Mouse (Mus musculus): ENCODE results near the gene Epn1. TPM values are rescaled to one million over a fixed set of nuclear protein-coding genes. Genes with fewer than 3 reads are reported as not detected.

The Epn1 gene
- polyA plus RNA-seq, 1 experiment from 2014 or later, result 55.8 TPM

DNA sequence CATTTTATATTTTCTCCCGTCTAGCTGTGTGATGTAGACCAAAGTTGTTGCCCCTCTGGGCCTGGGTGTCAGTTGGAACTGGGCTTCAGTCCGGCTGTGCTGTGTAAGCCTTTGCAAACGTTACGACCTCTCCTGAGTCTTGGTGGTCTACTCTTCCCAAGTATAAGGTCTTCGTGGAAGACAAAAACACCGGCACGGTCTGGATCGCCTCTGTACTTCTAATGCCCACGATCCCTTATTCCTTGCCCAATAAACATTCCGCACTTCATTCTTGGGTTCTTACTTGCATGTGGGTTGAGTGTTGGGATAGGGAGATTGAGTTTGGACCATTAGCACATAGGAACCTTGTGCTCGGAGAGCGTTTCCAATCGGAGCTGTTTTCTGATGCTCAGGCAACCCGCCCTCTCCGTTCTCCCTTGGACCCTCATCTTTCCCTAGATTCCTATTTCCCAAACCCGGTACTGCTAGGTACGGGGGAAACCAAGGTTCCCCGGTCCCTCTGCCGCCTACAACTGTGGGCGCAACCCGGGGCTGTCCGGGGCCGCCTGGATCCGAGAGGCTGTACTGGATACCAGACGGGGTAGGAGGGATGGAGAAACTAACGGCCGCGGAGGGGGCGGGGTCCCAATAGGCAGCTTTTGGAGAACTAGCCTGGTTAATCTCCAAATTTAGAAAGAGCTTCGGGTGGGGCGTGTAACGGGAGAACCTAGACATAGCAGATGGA lies 26.4 kb upstream of the Epn1 start:
- Histone ChIP-seq H3K36me3 (ENCODE audit: control insufficient read depth, insufficient read depth) (no peaks in the 10 kb centered on the region), H3K9ac (ENCODE audit: low read length) (peak overlapping the region; percentile 23; the same call in 1 of the 2 replicates), H3K27ac (ENCODE audit: low read length) (no peak overlapping the region), H3K4me3 (ENCODE audit: low read length) (peak overlapping the region; percentile 78), H3K9me3 (replicated peaks; ENCODE audit: control insufficient read depth, low read length) (no peaks in the 10 kb centered on the region), H3K27me3 (ENCODE audit: control insufficient read depth, insufficient read depth, low read length) (peaks cover 56% of the 10 kb centered on the region), H3K4me1 (ENCODE audit: control insufficient read depth, insufficient read depth, low read length) (peaks cover 26% of the 10 kb centered on the region), H3K4me2 (ENCODE audit: low read depth, low read length) (peak overlapping the region; percentile 52)
- no peak for ATAC-seq (replicated peaks; ENCODE audit: extremely low read depth, insufficient read depth, low FRiP score)
- 12% methylated on average over 32 of the region's 32 CpGs for WGBS

GRCm38 (mm10) chr7:5056651-5057263 lies 23.3 kb upstream of the Epn1 start:
- WGBS, result 3% methylated on average over 45 of the region's 55 CpGs
- Histone ChIP-seq H3K4me1 (ENCODE audit: control insufficient read depth, insufficient read depth, low read length) (peaks cover 31% of the 10 kb centered on the region), H3K36me3 (ENCODE audit: control insufficient read depth, insufficient read depth) (no peaks in the 10 kb centered on the region), H3K9me3 (replicated peaks; ENCODE audit: control insufficient read depth, low read length) (no peaks in the 10 kb centered on the region), H3K4me2 (ENCODE audit: low read depth, low read length) (peak overlapping the region; percentile 57), H3K4me3 (ENCODE audit: low read length) (peak overlapping the region; percentile 44), H3K9ac (ENCODE audit: low read length) (peak overlapping the region; percentile 60), H3K27ac (ENCODE audit: low read length) (no peak overlapping the region), H3K27me3 (ENCODE audit: control insufficient read depth, insufficient read depth, low read length) (peaks cover 56% of the 10 kb centered on the region)
- no peak for ATAC-seq (replicated peaks; ENCODE audit: extremely low read depth, insufficient read depth, low FRiP score)

DNA sequence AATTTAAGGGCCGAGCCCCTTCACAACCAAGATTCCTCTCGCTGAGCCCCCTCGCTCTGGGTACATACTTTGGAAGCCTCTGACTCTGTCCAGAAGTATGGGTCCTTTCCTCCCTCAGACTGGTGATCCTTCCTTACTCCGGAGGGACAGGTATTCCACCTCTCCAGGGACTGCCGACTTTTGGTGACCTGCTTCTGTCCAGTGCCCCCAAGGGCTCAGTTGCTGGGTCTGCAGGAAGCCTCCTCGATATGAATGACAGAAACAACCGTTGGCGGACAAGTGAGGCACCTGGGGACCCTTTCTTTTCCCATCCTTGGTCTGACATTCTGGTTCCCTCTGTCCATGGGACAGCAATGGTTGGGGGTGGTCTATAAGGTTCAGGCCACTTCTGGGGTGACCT lies 22.7 kb upstream of the Epn1 start:
- peak overlapping the region; percentile 60; the same call in 1 of the 2 replicates for H3K9ac ChIP-seq (ENCODE audit: low read length)
- no peak overlapping the region for H3K27ac ChIP-seq (ENCODE audit: low read length)
- H3K4me2 ChIP-seq (ENCODE audit: low read depth, low read length), result peak overlapping the region; percentile 57; the same call in 1 of the 2 replicates
- H3K27me3 ChIP-seq (ENCODE audit: control insufficient read depth, insufficient read depth, low read length), result peaks cover 50% of the 10 kb centered on the region
- H3K36me3 ChIP-seq (ENCODE audit: control insufficient read depth, insufficient read depth), result no peaks in the 10 kb centered on the region
- ATAC-seq (replicated peaks; ENCODE audit: extremely low read depth, insufficient read depth, low FRiP score), result no peak
- peaks cover 26% of the 10 kb centered on the region for H3K4me1 ChIP-seq (ENCODE audit: control insufficient read depth, insufficient read depth, low read length)
- peak overlapping the region; percentile 44 for H3K4me3 ChIP-seq (ENCODE audit: low read length)
- no peaks in the 10 kb centered on the region for H3K9me3 ChIP-seq (replicated peaks; ENCODE audit: control insufficient read depth, low read length)
- 37% methylated on average over 8 of the region's 8 CpGs for WGBS

DNA sequence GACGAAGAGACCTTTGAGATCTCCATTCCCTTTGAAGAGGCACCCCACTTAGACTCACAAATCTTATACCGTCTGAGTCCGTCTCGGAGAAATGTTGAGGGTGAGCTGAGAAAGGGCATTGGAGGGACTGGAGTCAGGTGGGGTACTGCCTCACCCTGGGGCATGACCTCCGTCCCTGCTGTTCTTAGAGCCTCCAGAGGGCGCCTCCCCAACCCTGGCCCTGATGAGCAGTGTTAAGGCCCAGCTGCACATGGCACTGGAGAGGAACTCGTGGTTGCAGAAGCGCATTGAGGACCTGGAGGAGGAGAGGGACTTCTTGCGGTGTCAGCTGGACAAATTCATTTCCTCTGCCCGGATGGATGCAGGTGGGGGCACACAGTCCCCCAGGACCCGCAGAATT lies 22.2 kb upstream of the Epn1 start:
- WGBS, result 38% methylated on average over 11 of the region's 11 CpGs
- H3K36me3 ChIP-seq (ENCODE audit: control insufficient read depth, insufficient read depth), result no peaks in the 10 kb centered on the region
- H3K9ac ChIP-seq (ENCODE audit: low read length), result no peak overlapping the region
- H3K27me3 ChIP-seq (ENCODE audit: control insufficient read depth, insufficient read depth, low read length), result peaks cover 50% of the 10 kb centered on the region
- H3K9me3 ChIP-seq (replicated peaks; ENCODE audit: control insufficient read depth, low read length), result no peaks in the 10 kb centered on the region
- no peak for ATAC-seq (replicated peaks; ENCODE audit: extremely low read depth, insufficient read depth, low FRiP score)
- peaks cover 22% of the 10 kb centered on the region for H3K4me1 ChIP-seq (ENCODE audit: control insufficient read depth, insufficient read depth, low read length)
- no peak overlapping the region for H3K4me2 ChIP-seq (ENCODE audit: low read depth, low read length)
- no peak overlapping the region for H3K4me3 ChIP-seq (ENCODE audit: low read length)
- H3K27ac ChIP-seq (ENCODE audit: low read length), result no peak overlapping the region

DNA sequence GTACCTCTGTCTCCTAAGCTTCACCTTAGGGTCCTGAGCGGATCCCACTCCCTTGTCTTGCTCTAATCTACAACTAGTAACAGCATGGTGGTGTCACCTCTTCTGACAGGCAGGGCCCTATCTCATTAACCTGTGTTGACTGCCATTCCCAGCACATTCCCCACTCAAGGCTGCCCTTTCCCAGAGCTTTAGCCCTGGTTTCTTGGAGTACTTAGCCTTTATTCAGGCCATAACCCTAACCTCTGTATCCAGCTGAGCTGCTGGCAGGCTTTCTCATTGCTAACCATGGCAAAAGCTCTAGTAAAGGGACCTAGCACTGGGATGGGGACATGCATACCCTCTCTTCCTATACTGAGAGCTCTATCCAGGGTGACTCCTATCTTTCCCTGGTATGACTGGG lies 21.4 kb upstream of the Epn1 start:
- H3K4me2 ChIP-seq (ENCODE audit: low read depth, low read length), result no peak overlapping the region
- peaks cover 20% of the 10 kb centered on the region for H3K4me1 ChIP-seq (ENCODE audit: control insufficient read depth, insufficient read depth, low read length)
- no peaks in the 10 kb centered on the region for H3K36me3 ChIP-seq (ENCODE audit: control insufficient read depth, insufficient read depth)
- no peak overlapping the region for H3K4me3 ChIP-seq (ENCODE audit: low read length)
- no peak overlapping the region for H3K9ac ChIP-seq (ENCODE audit: low read length)
- ATAC-seq (replicated peaks; ENCODE audit: extremely low read depth, insufficient read depth, low FRiP score), result no peak
- H3K27me3 ChIP-seq (ENCODE audit: control insufficient read depth, insufficient read depth, low read length), result peaks cover 43% of the 10 kb centered on the region
- no peak overlapping the region for H3K27ac ChIP-seq (ENCODE audit: low read length)
- WGBS, result 71% methylated on average over 1 of the region's 1 CpGs
- H3K9me3 ChIP-seq (replicated peaks; ENCODE audit: control insufficient read depth, low read length), result no peaks in the 10 kb centered on the region

- WGBS, result 89% methylated on average over 12 of the region's 12 CpGs
- no peaks in the 10 kb centered on the region for H3K36me3 ChIP-seq (ENCODE audit: control insufficient read depth, insufficient read depth)
- ATAC-seq (replicated peaks; ENCODE audit: extremely low read depth, insufficient read depth, low FRiP score), result no peak
- H3K4me1 ChIP-seq (ENCODE audit: control insufficient read depth, insufficient read depth, low read length), result peaks cover 24% of the 10 kb centered on the region
- H3K9me3 ChIP-seq (replicated peaks; ENCODE audit: control insufficient read depth, low read length), result no peaks in the 10 kb centered on the region
- no peak overlapping the region for H3K4me2 ChIP-seq (ENCODE audit: low read depth, low read length)
- H3K27me3 ChIP-seq (ENCODE audit: control insufficient read depth, insufficient read depth, low read length), result peaks cover 36% of the 10 kb centered on the region
- no peak overlapping the region for H3K4me3 ChIP-seq (ENCODE audit: low read length)
- no peak overlapping the region for H3K9ac ChIP-seq (ENCODE audit: low read length)
- no peak overlapping the region for H3K27ac ChIP-seq (ENCODE audit: low read length)
These were observed 20.6 kb upstream of the Epn1 start for GRCm38 (mm10) chr7:5059421-5059820.

DNA sequence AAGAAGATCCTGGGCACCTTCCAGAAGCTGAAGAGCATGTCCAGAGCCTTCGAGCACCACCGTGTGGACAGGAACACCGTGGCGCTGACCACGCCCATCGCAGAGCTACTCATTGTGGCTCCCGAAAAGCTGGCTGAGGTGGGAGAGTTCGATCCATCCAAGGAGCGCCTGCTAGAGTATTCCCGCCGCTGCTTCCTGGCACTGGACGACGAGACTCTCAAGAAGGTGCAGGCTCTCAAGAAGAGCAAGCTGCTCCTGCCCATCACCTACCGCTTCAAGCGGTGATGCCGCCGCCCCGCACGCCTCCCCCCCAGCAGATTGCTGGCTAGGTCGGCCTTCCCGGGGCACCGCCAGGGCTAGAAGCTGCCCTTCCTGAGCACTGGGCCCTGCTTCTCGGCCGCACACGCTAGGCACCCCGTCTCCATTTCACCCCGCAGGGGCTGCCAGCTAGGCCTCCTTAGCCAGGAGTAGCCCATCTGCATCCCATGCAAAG lies 19.8 kb upstream of the Epn1 start:
- H3K9ac ChIP-seq (ENCODE audit: low read length), result peak overlapping the region; percentile 97
- no peaks in the 10 kb centered on the region for H3K36me3 ChIP-seq (ENCODE audit: control insufficient read depth, insufficient read depth)
- H3K4me1 ChIP-seq (ENCODE audit: control insufficient read depth, insufficient read depth, low read length), result peaks cover 27% of the 10 kb centered on the region
- H3K9me3 ChIP-seq (replicated peaks; ENCODE audit: control insufficient read depth, low read length), result no peaks in the 10 kb centered on the region
- 5% methylated on average over 27 of the region's 27 CpGs for WGBS
- ATAC-seq (replicated peaks; ENCODE audit: extremely low read depth, insufficient read depth, low FRiP score), result no peak
- peaks cover 27% of the 10 kb centered on the region for H3K27me3 ChIP-seq (ENCODE audit: control insufficient read depth, insufficient read depth, low read length)
- peak overlapping the region; percentile 100 for H3K27ac ChIP-seq (ENCODE audit: low read length)
- peak overlapping the region; percentile 88 for H3K4me3 ChIP-seq (ENCODE audit: low read length)
- H3K4me2 ChIP-seq (ENCODE audit: low read depth, low read length), result peak overlapping the region; percentile 91

DNA sequence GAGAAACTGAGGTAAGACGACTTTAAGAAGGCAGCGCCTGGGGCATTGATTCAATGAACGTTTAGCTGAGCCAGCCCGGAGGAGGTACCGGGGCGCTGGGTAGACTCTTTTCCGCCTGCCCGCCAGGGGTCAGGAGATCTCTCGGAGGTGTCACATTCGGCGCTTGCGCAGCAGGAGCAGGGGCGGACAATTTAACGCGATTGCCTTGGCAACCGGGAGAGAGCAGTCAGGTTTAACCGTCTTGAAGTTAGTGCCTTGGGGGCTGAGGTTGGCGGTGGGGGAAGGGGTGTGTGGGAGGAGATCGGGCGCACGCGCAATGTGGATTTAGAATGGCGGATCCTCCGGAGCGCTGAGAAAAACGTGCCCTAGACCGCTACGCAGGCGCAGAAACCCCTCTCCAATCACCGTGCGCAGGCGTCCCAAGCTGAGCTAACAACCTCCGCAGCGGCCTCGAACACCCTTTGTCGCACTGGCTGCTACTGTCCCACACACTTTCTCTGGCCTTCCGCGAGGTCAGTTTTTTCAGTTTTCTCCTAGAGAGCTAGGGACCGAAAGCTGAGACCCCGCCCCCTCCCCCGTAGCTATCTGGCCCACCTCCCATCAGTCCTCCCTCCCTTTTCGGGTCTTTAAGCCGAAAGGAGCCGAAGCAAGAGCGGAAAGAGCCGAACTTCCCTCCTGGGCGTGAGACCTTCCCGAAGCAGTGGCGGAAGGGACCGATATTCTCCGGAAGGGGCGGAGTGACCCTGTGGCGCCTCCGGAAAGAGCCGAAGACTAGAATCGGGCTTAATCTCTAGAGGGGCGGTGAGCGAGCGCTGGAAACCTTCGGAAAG lies 18.9 kb upstream of the Epn1 start:
- H3K27me3 ChIP-seq (ENCODE audit: control insufficient read depth, insufficient read depth, low read length), result peaks cover 18% of the 10 kb centered on the region
- WGBS, result under 1% methylated on average over 59 of the region's 60 CpGs
- peaks cover 35% of the 10 kb centered on the region for H3K4me1 ChIP-seq (ENCODE audit: control insufficient read depth, insufficient read depth, low read length)
- H3K9me3 ChIP-seq (replicated peaks; ENCODE audit: control insufficient read depth, low read length), result no peaks in the 10 kb centered on the region
- H3K9ac ChIP-seq (ENCODE audit: low read length), result peak overlapping the region; percentile 97
- H3K4me2 ChIP-seq (ENCODE audit: low read depth, low read length), result peak overlapping the region; percentile 91
- H3K36me3 ChIP-seq (ENCODE audit: control insufficient read depth, insufficient read depth), result peaks cover 2% of the 10 kb centered on the region; the same call in 1 of the 2 replicates
- ATAC-seq (replicated peaks; ENCODE audit: extremely low read depth, insufficient read depth, low FRiP score), result peak; percentile 89
- peak overlapping the region; percentile 88 for H3K4me3 ChIP-seq (ENCODE audit: low read length)
- peak overlapping the region; percentile 100 for H3K27ac ChIP-seq (ENCODE audit: low read length)

Measured in heart, embryonic 16.5 days (tissue).